Mouse (Mus musculus): ENCODE results near the gene Tango2.

The Tango2 gene

DNA sequence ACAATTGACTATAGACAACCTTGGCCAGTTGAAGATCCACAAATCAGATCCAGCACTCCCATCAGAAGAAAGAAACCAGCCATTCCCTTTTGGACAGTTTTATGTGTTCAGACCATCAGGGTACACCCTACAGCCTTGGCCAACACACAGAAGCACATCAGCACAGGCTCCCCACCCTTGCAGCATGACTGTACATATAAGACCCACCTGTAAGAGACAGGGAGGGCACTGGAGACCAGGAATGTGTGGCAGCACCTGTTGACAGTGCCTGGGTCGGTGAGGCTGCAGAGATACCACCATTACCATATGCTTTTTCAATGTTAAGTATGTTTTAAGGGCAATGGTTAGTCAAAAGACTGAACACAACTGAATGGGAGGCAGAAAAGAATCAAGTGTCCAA lies 94.0 kb downstream of the Tango2 start:
- DNase-seq (ENCODE audit: low spot score in 2 of 2): no peak

GRCm38 (mm10) chr16:18252736-18253135 lies 95.2 kb downstream of the Tango2 start:
- DNase-seq (ENCODE audit: low spot score in 2 of 2): no peak

GRCm38 (mm10) chr16:18250828-18251790 lies 96.8 kb downstream of the Tango2 start:
- DNase-seq (ENCODE audit: low spot score in 2 of 2): no peak

All from heart, adult 9 months (tissue).